In the genomic region with DNA sequence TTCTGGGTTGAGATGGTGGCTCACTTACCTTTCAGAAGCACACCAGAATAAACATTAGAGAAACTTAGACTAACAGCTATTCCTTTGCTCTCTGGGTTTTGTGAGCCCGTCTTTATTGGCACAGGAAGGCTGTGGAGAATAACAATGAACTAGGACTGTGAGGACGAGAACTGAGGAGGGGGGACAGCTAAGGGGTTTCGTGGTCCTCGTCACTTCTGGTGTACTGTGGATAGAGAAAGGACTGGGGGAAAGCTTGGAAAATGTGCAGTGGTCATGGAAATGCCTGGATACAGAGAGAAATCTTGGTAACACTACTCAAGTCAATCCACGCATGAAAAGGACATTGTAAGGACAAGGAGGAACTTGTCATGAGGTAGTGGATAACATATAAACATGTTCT, we compare ENCODE assay signal across 22 mouse cellular contexts. TPM values are rescaled to one million over a fixed set of nuclear protein-coding genes. Genes with fewer than 3 reads are reported as not detected.
"Had no signal": no experiment of that assay in that cellular context is flagged by ENCODE, and none has a peak within 500 bp of the region (broad histone marks: within the 10 kb centered on the region; RNA-seq: fewer than 3 reads in every experiment).

No protein-coding gene starts in this region.

- H3K4me1 ChIP-seq: midbrain, embryonic 13.5 days; stomach, embryonic 15.5 days had no signal

- DNase-seq: liver, embryonic 13.5 days; liver, postnatal 0 days; lung, adult 2 months; lung, postnatal 10 days; lung, postnatal 36 days; right cerebral cortex, postnatal 14 days; thymus, adult 2 months; thymus, postnatal 25 days; thymus, postnatal 4 days had no signal

- H3K4me2 ChIP-seq: liver, embryonic 13.5 days; liver, embryonic 15.5 days; lung, embryonic 15.5 days; midbrain, embryonic 11.5 days; midbrain, embryonic 13.5 days; neural tube, embryonic 13.5 days; stomach, embryonic 15.5 days had no signal

- H3K27ac ChIP-seq: liver, embryonic 13.5 days; liver, embryonic 15.5 days; macrophage; midbrain, embryonic 13.5 days; neural tube, embryonic 13.5 days; stomach, embryonic 15.5 days had no signal

- H3K27me3 ChIP-seq: liver, embryonic 13.5 days; liver, embryonic 15.5 days; lung, embryonic 15.5 days; megakaryocyte, embryonic 14.5 days; midbrain, embryonic 13.5 days; neural tube, embryonic 13.5 days; stomach, embryonic 15.5 days had no signal

- H3K9ac ChIP-seq: liver, embryonic 13.5 days; liver, embryonic 15.5 days; liver, postnatal 0 days; lung, embryonic 15.5 days; midbrain, embryonic 13.5 days; neural tube, embryonic 13.5 days; stomach, embryonic 15.5 days had no signal

- H3K4me3 ChIP-seq: liver, embryonic 13.5 days; liver, embryonic 15.5 days; lung, embryonic 15.5 days; megakaryocyte, embryonic 14.5 days; midbrain, embryonic 13.5 days; neural tube, embryonic 13.5 days; stomach, embryonic 15.5 days had no signal

- ATAC-seq: liver, postnatal 0 days; midbrain, embryonic 13.5 days; midbrain, embryonic 16.5 days had no signal

- H3K36me3 ChIP-seq: liver, embryonic 13.5 days; liver, embryonic 15.5 days; lung, embryonic 15.5 days; stomach, embryonic 15.5 days had no signal

- H3K9me3 ChIP-seq: liver, embryonic 13.5 days; liver, embryonic 15.5 days; lung, embryonic 15.5 days; megakaryocyte, embryonic 14.5 days; midbrain, embryonic 13.5 days; neural tube, embryonic 13.5 days; stomach, embryonic 15.5 days had no signal

RNA-seq across cellular contexts. Expression of gene 6030445D17Rik, which starts 59.8 kb away (rescaled TPM):
- total RNA-seq: megakaryocyte progenitor cell, adult 5-6 weeks; monocyte, adult 5-6 weeks; neutrophil, adult 5-6 weeks had no signal
- polyA plus RNA-seq: liver, embryonic 13.5 days; macrophage; testis, adult 2 months had no signal
